Mouse (Mus musculus): ENCODE results near the gene Zfp429.

GRCm38 (mm10) chr13:67428116-67428515 lies 28.5 kb upstream of the Zfp429 start:
- TF ChIP-seq CTCF (IDR thresholded peaks at IDR 0.05; ENCODE audit: low read depth, low read length) (no peak), POLR2A (IDR thresholded peaks at IDR 0.05; ENCODE audit: borderline replicate concordance, low read depth, low read length) (no peak)
